Mouse (Mus musculus): ENCODE measurements at regions not wholly inside any gene's neighbourhood (a gene's known extent, or its start where the extent isn't known, plus 50 kb on each side); places are given as distances from the start of the nearest gene placed in this dataset.

DNA sequence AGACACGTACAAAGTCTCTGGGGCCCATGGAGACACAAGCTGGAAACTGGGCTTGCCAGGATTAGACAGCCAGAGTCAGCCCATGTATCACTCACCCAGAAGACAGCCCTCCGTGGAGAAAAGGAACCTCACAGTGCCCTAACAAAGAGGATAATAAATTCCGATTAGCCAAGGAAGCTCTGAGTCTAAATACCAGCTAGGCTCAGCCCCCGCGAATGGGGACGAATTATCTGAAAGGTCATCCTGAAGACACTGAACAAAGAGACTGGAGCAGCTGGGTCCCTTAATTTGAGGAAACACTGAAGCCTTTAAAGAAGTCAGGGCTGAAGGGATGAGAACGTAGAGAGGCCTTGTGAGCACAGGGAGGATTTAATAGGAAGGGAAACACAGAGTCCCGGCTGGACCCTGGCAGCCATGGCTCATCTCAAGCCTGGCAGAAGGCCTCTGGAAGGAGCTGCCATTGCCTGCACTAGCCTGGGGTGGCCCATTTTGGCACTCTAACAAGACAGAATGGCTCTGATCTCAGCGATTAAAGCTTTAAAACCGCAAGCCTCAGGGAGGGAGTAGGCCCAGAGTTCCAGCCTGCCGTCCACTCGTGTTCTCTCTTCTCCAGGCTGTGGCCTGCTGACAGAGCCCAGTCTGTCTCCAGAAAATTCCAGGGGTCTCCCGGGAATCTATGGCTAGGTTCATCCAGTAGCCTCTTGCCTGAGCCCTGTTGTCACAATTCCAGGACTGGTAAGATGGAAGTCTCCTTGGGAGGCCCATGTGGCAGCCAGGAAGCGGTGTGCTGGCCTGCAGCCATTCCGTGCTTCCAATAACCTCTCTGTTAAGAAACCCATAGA, 343.0 kb upstream of the Zfp462 start:
- DNase-seq (ENCODE audit: low read depth in 1 of 2, low spot score in 2 of 2), result no peak

DNA sequence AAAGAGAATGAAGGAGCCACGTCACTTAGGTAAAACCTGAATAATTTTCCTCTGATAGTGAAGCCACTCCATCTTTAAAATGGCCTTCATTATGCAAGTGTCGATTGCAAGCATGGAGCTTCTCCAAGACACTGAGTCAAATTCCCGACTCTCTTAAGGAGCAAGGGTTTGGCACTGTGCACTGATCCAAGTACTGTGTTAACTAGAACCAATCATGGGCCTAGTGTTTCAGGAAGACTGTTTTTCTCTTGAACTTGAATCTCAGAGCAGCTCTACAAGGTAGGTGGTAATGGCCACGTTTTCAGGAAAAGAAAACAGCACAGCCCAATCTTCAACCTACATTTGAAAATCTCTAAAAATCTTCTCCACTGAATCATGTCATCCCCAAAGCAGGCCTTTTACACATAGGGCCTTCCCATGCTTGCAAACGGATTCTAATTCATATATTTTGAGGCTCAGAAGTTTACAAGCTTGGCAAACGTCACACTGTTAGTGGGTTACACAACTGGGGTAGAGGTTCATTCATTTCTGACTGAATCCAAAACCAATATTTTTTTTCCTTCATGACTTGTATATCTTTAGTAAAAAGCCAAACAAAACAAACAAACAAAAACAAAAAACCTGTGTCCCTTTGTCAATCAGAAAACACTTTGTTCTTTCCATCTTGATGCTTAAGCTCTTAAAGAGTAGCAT, 342.2 kb upstream of the Zfp462 start:
- no peak for DNase-seq (ENCODE audit: low read depth in 1 of 2, low spot score in 2 of 2)

DNA sequence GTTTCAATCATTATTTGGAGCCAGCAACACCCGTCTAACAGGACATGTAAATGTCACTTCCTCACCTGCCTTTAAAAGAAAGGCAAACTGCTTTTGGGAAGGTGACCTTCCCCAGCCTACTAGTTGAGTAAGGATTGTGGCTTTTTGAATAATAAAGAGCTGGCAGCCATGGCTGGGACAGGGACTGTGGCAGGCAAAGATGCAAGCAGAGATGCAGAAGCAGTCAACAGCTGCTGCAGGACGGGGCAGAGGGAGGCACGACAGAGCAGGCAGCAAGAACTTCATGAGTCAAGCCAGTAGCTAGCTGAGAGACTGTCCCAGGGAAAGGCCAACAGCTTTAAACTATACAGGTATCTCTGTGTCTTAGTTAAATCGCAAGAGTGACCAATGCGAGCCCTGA, 334.7 kb upstream of the Zfp462 start:
- no peak for DNase-seq (ENCODE audit: low read depth in 1 of 2, low spot score in 2 of 2)

DNA sequence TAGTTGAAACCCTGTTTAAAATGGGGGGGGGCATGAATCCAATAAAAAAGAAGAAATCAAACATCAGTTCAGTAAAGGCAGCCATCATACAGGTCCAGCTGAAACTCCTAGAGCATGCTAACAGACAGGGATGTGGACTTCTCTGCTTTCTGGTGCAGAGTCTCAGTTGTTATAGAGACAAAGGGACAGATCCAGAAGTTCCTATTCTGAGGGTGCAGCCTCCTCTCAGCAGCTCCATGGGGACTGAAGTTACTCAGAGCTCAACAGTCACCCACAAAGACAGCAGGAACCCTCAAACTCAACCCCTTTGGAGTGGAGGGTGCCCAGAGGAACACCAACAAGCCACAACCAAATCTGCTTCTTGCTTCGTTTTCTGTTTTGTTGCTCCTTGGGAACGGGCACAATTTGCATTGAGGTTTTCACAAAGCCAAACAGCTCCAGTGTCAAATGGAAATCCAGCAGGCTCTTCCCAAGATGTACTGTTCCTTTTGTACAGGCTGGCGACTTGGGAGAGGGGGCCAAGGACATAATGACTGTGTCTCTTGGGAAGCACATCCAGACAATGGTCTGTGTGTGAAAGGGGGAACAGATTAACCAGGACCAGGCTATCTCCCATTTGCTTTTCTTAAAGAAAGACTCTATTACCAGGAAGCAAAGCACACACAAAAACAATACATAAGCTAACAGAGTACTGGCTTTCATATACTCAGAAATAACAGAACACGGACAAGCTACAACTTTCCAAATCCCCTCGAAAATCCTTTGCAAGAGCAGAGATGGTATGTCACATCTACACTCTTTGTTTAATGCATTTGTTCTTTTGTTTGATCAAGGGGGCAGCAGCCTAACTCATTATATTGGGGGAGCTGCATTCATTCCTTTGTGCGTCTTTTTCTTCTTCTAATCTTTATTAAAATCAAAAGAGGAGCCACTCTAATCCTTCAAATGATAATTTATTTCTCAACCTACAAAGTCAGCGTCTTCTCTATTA, 332.6 kb upstream of the Zfp462 start:
- no peak for DNase-seq (ENCODE audit: low read depth in 1 of 2, low spot score in 2 of 2)

DNA sequence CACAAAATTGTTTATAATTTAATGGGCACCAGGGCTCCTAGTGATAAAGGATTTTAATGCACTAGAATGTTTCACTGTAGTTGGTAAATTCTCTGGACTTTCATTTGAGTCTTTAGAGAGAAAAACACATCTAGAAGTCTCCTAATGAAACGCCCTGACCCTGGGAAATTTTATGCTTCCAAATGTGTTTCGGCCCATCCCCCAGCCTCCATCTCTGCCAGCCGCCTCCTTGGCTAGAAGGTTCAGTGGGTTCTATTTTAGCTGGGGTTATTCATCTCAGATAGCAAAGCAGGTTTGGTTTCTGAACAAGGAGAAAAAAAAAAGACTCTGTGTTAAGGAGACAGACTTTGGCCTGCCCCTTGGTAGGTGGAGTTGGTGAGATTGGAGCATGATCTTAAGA, 331.8 kb upstream of the Zfp462 start:
- no peak for DNase-seq (ENCODE audit: low read depth in 1 of 2, low spot score in 2 of 2)

DNA sequence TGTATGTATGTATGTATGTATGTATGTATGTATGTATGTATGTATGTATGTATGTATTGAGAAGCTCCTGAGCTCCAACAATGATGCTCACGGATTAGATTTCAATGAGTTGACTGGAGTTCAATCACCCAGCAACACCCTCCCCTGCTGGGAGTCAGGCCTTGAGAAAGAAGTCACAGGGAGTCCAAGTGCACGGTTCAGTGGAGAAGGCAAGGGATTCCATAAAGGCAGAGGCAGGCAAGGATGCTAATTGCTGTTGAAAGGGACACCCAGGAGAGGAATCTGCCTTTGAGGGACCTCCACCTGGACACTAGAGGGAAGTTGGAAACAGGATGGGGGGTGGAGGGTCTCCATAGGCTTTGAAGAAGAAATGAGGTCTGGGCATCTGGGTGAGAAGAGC, 331.2 kb upstream of the Zfp462 start:
- DNase-seq (ENCODE audit: low read depth in 1 of 2, low spot score in 2 of 2), result no peak

DNA sequence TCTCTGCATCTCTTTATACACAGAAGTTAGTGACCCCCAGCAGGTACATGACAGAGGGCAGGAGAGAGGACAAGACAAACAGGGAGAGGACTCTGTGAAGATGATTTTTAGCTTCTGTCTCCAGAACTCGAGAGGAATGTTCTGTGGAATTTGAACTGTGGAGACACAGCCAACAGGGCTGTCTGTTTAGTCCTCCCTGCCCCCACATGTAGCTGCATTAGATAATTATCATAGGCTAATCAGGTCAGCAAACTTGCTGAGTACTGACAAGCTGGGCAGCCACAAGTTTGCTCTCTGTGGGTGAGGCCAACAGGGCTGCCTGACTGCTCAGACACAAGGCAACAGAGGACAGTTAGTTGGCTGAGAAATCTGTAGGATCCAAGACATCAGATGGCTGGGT, 329.0 kb upstream of the Zfp462 start:
- no peak for DNase-seq (ENCODE audit: low read depth in 1 of 2, low spot score in 2 of 2)

DNA sequence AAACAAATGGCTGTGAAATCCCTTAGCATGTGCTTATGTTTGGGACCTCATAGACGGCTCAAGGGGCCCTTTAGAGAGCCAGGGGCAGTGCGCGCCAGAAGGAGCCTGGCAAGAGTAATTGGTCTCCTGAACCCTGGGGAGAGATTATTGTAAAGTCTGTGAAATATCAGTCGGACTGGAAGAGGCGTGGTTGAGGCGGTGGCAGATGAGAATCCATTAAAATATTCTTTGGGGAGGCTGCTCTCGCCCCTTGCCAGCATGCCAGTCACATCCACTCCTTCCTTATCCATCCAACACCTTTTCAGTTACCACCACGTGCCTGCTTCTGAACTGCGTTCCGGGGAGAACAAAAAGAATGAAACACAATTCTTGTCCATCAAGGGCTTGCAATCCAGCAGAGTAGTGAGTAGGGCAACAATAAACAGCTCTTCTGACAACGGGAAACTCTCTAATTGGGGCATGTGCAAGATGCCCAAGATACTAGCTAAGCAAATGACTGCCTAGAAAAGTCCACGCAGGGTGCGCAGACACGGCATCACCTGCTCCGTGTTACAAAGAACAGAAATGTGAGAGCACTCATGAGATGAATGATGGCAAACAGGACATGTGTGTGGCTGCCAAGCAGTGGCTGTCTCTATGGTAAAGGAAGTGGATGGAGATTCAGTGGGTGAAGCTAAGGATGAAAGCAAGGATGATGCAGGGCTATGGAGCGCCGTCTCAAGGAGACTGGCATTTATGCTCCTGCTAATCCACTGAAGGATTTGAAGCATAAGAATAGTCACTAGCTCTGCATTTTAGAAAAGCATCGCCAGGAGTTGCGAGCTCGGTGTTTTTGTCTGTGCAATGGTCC, 320.6 kb upstream of the Zfp462 start:
- no peak for DNase-seq (ENCODE audit: low read depth in 1 of 2, low spot score in 2 of 2)

DNA sequence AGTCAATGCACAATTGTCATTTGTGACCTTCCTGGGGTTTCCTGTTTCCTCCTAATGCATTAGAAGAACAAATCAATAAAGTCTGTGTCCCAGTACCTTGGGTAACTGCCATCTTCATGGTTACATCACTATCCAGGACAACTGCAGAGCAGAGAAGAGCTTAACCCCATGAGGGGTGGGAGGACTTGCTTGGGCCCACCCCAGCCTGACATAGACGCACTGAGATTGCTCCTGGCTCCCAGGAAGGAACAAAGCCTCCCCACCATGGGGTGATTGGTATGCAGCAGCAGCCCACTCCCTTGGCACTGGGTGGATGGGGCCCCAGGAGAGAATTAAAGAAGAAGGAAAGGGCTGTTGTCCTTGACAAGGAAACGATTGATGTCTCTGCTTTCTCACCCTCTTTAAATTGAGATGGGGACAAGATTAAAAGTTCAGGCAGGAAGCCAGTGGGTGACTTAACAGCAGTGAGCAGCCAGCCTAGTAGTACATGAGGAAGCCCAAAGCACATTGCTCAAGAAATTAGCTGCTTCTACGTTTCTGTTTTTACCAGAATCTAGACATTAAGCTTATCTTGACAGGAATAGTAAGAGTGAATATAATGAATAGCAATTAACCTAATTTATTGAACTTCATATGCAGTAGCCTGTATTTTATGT, 307.7 kb upstream of the Zfp462 start:
- no peak for DNase-seq (ENCODE audit: low read depth in 1 of 2, low spot score in 2 of 2)

DNA sequence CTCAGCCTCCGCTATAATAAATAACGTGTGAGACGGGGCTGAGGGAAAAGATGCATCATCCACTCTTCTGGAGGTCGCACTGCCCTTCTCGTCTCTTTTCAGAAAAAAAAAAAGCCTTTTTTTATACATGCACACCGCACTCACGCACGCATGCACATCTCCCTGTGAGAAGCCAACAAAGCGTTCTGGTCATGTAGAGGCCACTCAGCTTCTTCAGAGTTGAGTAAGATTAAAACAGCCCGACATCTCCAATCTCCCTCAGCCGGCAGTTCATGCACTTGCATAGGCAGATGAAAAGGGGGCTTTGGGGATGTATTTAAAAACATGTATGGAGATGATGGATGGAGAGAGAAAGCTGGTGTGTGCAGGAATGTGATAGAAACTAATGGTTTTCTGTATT, 298.8 kb upstream of the Zfp462 start:
- DNase-seq (ENCODE audit: low read depth in 1 of 2, low spot score in 2 of 2), result no peak

DNA sequence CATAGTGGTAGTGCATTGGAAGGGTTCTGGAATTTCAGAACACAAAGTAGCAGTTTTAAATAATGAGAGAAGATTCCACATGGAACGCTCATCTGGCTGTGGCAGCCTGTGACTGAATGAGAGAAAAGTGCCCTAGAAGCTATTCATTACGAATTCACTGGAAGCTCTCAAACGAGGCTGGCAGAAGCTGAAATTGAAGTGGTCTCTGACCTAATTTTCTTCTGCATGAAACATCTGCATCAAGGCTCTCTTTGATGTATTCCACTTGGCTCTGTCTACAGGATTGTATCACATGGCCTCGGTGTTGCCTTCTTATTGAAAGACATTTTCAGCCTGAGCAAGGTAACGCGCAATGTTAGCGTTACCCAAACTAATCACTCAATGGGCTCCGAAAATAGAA, 298.4 kb upstream of the Zfp462 start:
- no peak for DNase-seq (ENCODE audit: low read depth in 1 of 2, low spot score in 2 of 2)

DNA sequence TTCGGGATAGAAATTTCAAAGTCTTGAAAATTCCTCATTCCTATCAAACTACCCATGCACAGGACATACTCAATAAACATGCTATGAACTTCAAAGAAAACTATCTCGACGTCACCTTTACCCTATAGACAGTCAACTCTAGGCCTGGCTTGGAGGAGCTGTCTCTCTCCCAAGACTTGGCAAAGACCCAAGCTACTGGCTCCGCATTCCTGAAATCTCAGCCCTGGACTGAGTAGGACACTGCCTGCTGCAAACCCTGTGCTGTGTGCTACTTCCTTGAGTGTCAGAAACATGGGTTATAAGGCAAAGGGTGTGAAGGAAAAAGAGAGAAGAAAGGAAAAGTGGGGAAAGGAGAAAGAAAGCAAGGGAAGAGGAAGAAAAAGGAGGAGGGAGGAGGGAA, 296.6 kb upstream of the Zfp462 start:
- DNase-seq (ENCODE audit: low read depth in 1 of 2, low spot score in 2 of 2), result no peak

DNA sequence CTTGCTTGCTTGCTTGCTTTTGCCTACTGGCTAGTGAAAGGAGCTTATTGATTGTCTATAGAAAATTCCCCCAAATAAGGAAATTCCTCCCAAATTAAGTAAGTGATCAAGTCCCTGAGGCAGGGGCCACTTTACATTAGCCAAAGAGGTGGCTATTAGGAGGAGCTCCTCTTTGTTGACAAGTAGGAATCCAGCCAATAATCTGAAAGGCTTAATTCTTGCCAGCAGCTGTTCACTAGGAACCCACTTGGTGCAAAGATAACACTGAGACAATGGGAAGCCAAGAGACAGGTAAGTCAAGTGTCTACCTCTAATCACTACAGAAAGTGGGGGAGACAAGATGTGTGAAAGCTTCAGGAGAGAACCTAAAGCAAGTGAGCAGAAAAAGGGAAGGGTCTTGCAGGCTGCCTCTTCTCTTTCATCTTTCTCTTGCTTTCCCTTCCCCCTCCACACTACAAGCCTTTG, 293.2 kb upstream of the Zfp462 start:
- DNase-seq (ENCODE audit: low read depth in 1 of 2, low spot score in 2 of 2), result no peak

DNA sequence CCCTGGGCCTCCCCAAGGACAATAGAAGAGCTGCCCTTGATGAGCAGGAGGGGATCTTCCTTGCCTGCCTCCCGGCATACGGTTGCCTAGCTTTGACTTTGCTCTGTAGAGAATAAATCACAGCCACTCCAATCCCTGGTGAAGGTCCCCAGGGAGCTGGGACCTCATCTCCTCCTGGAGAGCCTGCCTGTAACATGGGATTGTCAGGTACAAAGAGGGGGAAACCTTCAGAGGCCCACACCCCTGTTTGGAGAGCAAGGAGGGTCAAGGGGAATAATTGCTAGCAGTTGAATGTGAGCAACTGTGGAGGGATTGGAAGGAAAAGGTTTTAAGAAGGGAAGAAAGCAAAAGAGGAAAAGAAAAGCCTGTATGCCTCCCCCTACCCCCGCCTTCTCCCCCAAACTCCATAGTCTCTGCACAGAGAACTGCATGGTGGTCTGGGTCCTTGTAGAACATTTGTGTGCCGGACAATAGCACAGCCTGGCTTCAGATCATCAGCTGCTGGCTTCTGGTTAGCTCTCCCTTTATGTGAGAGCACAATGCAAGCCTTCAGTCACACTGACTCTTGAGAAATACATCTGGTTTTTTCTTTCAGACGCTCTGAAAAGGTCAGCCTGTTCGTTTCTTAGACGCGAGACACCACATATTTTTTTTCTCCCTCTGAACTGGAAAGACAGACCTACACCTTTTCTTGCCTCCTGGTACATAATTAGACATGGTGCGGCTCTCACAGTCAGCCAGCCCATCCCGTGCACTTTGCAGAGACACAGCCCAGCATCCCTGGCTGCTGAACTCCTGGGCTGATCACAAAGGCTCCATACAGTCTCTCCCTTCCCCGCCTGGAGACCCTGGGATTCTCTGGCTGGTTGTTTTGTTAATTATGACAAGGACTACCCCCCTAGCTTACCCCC, 292.5 kb upstream of the Zfp462 start:
- no peak for DNase-seq (ENCODE audit: low read depth in 1 of 2, low spot score in 2 of 2)

DNA sequence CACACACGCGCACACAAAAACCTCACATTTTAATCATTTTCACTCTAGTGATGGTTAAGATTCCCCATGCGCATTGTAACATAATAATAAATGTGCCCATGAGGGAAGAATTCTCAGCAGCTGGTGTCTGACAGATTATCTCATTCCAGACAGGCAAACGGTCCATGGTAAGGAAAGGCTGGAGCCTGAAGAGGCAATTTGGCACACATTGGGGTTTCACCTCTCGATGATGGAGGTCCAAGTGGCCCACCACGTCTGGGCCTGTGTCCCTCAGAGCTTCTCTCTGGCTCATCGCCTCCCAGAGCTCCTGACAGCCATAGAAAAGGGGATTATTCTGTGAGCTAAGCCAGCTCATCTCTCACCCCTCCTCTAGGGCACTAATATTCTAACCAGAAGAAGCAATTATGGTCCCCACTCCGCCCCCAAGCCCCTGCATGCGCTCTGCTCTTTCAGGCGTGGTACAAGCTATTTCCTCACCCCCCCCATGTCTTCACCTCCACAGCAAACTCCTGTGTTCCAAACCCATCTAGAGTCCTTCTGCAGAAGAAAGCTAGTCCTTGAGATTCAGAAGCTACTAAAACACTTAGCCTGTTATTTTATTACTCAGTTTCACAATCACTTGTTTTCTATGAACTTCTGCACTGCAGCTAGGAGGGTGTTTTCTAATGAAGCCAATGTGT, 291.6 kb upstream of the Zfp462 start:
- no peak for DNase-seq (ENCODE audit: low read depth in 1 of 2, low spot score in 2 of 2)

All from monocyte, adult 2 months (primary cell).